Mouse (Mus musculus) forebrain, postnatal 0 days (tissue): ENCODE data around the gene Epb41l2. TPM values are rescaled to one million over a fixed set of nuclear protein-coding genes. Genes with fewer than 3 reads are reported as not detected.

ENCODE experiments used
- ATAC-seq: fragments of 200-750 bp; cut with Nextera tagmentation; 2 replicates; pipeline ENCODE4 v1.8.0; 2017; ENCODE audit warnings: mild to moderate bottlenecking, moderate library complexity
- DNase-seq: peaks from one replicate; pipeline ENCODE4 v3.0.0-alpha.2; 2015
- H3K27ac ChIP-seq: fragments of 300-500 bp; sonication (generic); 2 replicates; pipeline ENCODE4 v1.5.1; 2014; ENCODE audit warnings: low read depth, mild to moderate bottlenecking, antibody characterized with exemption, low read length, moderate library complexity, mixed read lengths
- H3K27me3 ChIP-seq: fragments of 300-500 bp; sonication (generic); 2 replicates; pipeline ENCODE4 v1.6.1; 2014; ENCODE audit warnings: mild to moderate bottlenecking, low read length, mixed read lengths; ENCODE audit not compliant: insufficient read depth
- H3K36me3 ChIP-seq: fragments of 300-500 bp; sonication (generic); 2 replicates; pipeline ENCODE4 v1.6.1; 2014; ENCODE audit warnings: mild to moderate bottlenecking, moderate library complexity; ENCODE audit not compliant: insufficient read depth
- H3K4me1 ChIP-seq: fragments of 300-500 bp; sonication (generic); 2 replicates; pipeline ENCODE4 v1.6.1; 2014; ENCODE audit warnings: antibody characterized with exemption; ENCODE audit not compliant: insufficient read depth
- H3K4me2 ChIP-seq: fragments of 300-500 bp; sonication (generic); 2 replicates; pipeline ENCODE4 v1.6.1; 2014; ENCODE audit warnings: low read depth, mild to moderate bottlenecking, moderate library complexity
- H3K4me3 ChIP-seq: fragments of 300-500 bp; sonication (generic); 2 replicates; pipeline ENCODE4 v1.5.1; 2014; ENCODE audit warnings: low read depth, low read length, mixed read lengths
- H3K9ac ChIP-seq: fragments of 300-500 bp; sonication (generic); 2 replicates; pipeline ENCODE4 v1.6.1; 2014; ENCODE audit warnings: mild to moderate bottlenecking
- H3K9me3 ChIP-seq: fragments of 300-500 bp; sonication (generic); 2 replicates; pipeline ENCODE4 v1.6.1; 2016; ENCODE audit warnings: low read length
- CTCF ChIP-seq: sonication (generic); IDR thresholded peaks from 2 replicates; pipeline ENCODE4 v1.5.1; 2016; ENCODE audit warnings: antibody characterized with exemption, control low read depth, low read depth
- WGBS: fragments of 180-500 bp; shearing (Covaris S2); extraction: QIAGEN DNeasy Blood & Tissue Kit; methylation state at CpG from one replicate; pipeline ENCODE4 v1.1.7; 2014; 5-methylcytosine and 5-hydroxymethylcytosine counted together
- polyA plus RNA-seq: library from polyadenylated mRNA; unstranded; fragments of >200 nt; fragmentation: Nextera tagmentation; extraction: Ambion mirVana; gene quantifications from 2 replicates; pipeline ENCODE4 v1.2.1, GENCODE M21; 2015
- total RNA-seq: library from RNA; depleted of rRNA; stranded (reverse); fragments of >200 nt; gene quantifications from 2 replicates; pipeline ENCODE4 v1.2.3, GENCODE M21; 2014; rRNA removed

Epb41l2 gene
- total RNA-seq (40.3 and 49.4 TPM in 2 replicates), polyA plus RNA-seq (13.2 and 19.3 TPM in 2 replicates)

DNA sequence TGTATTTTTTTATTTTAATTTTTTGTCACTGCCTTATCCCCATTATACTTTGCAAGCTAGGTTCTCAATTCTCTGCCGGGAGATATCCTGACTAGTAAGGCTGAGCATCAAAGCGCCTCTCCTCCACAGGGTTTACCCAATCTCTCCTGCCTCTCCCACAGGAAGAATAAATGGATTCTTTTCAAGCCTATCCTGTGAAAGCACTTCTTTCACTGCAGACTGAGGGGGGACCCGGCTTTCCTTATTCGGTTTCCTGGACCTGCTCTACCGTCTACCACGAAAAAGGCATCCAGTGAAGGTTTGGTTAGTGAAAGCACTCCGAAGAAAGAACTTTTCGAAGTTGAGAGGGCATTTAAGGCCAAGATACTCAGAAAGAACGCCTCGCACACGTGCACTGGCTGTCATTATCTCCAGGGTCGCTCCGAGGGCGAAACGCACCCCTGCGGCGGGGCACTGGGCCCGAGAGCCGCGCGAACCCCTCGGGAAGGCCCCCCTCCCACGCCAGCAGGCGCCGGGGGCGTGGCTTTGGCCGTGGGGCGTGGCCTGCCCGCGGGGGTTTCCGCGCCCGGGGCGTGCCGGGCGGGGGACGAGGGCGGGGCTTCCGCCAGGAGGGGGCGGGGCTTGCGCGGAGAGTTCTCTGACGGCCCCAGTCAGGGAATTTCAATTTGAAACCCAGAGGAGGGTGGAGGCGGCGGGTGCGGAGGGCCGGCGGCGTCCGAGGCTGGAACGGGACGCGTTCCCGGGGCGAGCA is at the start of gene Epb41l2:
Epb41l2 (plus strand) TSS at position 591 of the 751 bp plus-strand sequence.
- peak within 1 kb of the TSS; percentile 65 for H3K9ac ChIP-seq
- H3K36me3 ChIP-seq, result no peaks in the 10 kb centered on the region
- peak; percentile 87 for DNase-seq
- peak within 1 kb of the TSS; percentile 64 for H3K27ac ChIP-seq
- ATAC-seq, result peak; percentile 91
- 1% methylated on average over 52 of the region's 55 CpGs for WGBS
- no peaks in the 10 kb centered on the region; the same call in 1 of the 2 replicates for H3K4me1 ChIP-seq
- TF ChIP-seq CTCF, result no peak
- H3K9me3 ChIP-seq, result no peaks in the 10 kb centered on the region
- no peaks in the 10 kb centered on the region for H3K27me3 ChIP-seq
- peak within 1 kb of the TSS; percentile 78 for H3K4me2 ChIP-seq
- H3K4me3 ChIP-seq, result peak within 1 kb of the TSS; percentile 80

DNA sequence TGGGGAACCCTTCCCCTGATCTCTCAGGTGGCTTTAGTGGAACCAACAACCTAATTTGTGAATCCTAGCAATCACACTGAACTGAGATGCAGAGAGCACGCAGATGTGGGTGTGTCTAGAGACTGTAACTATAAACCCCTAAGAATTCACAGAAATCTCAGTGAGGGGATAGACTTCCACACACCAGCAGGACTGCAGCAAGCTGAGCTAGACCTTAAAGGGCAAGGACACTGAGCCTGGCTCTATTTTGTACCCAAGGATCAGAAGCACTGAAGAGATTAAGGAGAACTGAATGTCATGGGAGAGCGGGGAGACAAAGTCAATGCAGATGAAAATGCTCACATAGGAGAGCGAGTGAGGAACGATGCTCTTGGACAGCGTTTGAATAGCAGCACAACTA is 49.6 kb upstream of the Epb41l2 start:
- no peak for ATAC-seq
- Histone ChIP-seq H3K9ac (no peak overlapping the region), H3K4me2 (no peak overlapping the region), H3K4me3 (no peak overlapping the region), H3K36me3 (no peaks in the 10 kb centered on the region), H3K27me3 (no peaks in the 10 kb centered on the region), H3K4me1 (peaks cover 5% of the 10 kb centered on the region; the same call in 1 of the 2 replicates), H3K9me3 (no peaks in the 10 kb centered on the region), H3K27ac (no peak overlapping the region)
- TF ChIP-seq CTCF, result no peak
- DNase-seq, result no peak
- WGBS, result 88% methylated on average over 5 of the region's 5 CpGs

DNA sequence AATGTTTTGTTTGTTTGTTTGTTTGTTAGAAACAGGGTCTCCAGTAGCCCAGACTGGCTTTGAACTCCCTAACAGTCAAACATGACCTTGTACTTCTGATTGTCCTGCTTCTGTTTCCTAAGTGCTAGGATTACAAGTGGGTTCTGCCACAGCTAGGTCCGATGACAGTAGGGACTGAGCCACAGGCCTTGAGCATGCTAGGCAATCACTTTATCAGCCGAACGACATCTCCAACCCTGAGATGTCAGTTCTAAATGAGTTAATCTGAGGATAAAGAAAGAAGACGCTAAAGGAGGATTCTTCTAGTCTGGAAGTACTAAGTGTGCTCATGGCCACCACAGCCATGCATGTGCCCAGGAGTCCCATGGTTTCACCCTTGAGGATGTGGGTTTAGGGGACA is 48.9 kb upstream of the Epb41l2 start:
- H3K4me3 ChIP-seq, result no peak overlapping the region
- H3K4me1 ChIP-seq, result peaks cover 5% of the 10 kb centered on the region; the same call in 1 of the 2 replicates
- TF ChIP-seq CTCF, result no peak
- H3K36me3 ChIP-seq, result no peaks in the 10 kb centered on the region
- DNase-seq (no peak), ATAC-seq (no peak)
- no peak overlapping the region for H3K9ac ChIP-seq
- WGBS, result 81% methylated on average over 4 of the region's 4 CpGs
- no peak overlapping the region for H3K4me2 ChIP-seq
- no peaks in the 10 kb centered on the region for H3K9me3 ChIP-seq
- H3K27ac ChIP-seq, result no peak overlapping the region
- H3K27me3 ChIP-seq, result no peaks in the 10 kb centered on the region

DNA sequence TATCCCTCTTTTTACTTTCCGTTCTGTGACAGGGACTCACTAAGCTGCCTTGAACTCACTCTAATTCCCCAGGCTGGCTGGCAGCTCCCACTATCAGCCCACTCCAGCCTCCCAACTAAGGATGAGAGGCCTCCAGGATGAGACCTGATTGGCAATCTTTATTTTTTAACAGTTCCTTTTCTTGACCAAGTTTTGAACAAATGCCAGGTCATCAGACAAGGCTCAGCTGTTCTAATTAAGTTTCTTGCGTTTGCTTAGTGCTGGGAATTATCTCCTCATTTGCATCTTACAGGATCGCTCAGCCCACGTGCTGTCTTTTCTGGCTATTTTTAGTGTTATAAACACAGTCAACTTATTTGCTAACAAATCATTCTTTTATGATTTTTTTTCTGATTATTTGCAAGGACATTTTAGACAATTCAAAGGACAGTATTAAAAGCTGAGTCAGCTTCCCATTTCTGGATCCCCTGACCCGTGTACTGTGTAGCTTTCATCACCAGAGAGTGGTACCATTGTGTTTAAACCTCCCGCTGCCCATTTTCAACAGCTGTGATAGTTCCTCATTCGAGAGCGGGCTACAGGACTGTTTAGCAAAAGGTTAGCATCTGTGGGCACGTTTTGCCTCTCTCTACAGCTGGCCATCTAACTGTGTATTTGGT is 47.9 kb upstream of the Epb41l2 start:
- Histone ChIP-seq H3K27ac (no peak overlapping the region), H3K36me3 (no peaks in the 10 kb centered on the region), H3K9me3 (no peaks in the 10 kb centered on the region), H3K9ac (no peak overlapping the region), H3K27me3 (no peaks in the 10 kb centered on the region), H3K4me3 (no peak overlapping the region), H3K4me1 (peaks cover 5% of the 10 kb centered on the region; the same call in 1 of the 2 replicates), H3K4me2 (no peak overlapping the region)
- ATAC-seq (peak; percentile 73), DNase-seq (peak; percentile 40)
- WGBS, result 9% methylated on average over 9 of the region's 9 CpGs
- TF ChIP-seq CTCF, result no peak

DNA sequence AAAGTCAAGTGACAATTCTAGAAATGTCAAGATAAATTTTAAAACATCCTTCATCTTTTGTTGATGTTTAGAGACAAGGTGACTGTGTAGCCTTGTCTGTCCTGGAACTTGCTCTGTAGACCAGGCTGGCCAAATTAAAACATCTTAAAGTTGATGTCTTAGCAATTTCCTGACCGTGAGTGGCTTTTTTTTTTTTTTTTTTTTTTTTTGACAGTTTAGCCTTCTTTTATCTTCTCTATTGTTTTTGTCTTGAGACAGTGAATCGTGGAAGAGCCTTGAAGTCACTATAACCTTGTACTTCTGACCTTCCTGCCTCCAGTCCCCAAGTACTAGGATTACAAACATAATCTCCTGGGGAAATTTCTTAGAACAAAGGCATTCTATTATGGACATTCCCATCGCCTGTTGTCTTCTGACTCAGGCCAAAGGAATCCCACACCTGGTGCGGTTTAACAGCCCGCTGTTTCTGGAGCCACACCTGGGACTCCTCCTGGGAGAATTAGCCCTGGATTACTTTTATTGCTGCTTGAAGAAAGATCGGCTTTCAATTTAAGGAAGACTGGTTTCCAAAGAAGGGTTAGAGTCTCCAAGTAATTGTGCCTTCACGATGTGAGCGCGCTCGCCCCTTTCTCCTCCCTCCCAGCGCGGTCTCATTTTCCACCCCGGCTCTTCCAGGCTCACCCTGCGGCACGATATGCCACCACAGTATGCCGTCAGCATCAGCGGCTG is 45.6 kb upstream of the Epb41l2 start:
- peaks cover 5% of the 10 kb centered on the region; the same call in 1 of the 2 replicates for H3K4me1 ChIP-seq
- ATAC-seq (no peak), DNase-seq (no peak)
- H3K4me2 ChIP-seq, result no peak overlapping the region
- H3K9me3 ChIP-seq, result no peaks in the 10 kb centered on the region
- H3K27ac ChIP-seq, result no peak overlapping the region
- no peak for TF ChIP-seq CTCF
- no peak overlapping the region for H3K4me3 ChIP-seq
- 14% methylated on average over 17 of the region's 17 CpGs for WGBS
- H3K9ac ChIP-seq, result no peak overlapping the region
- H3K27me3 ChIP-seq, result no peaks in the 10 kb centered on the region
- H3K36me3 ChIP-seq, result no peaks in the 10 kb centered on the region

DNA sequence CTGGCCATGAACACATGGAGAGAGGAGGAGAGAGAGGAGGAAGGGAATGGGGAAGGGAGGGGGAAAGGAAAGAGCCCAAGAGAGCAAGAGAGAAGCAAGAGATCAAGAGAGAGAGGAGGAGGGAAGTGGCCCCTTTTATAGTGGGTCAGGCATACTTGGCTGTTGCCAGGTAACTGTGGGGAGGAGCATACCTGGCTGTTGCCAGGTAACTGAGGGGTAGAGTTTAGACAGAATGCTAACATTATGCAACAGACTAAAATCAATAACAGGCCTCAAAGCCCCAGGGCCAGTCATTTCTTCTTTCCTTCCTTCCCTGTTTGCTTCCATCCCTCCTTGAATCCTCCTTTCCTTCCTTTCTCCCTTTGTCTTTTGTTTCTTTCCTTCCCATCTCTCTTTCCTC is 41.9 kb upstream of the Epb41l2 start:
- H3K27ac ChIP-seq, result no peak overlapping the region
- ATAC-seq, result no peak

More for the DNA sequence above, 41.9 kb upstream of the Epb41l2 start:
- no peaks in the 10 kb centered on the region for H3K27me3 ChIP-seq
- no peaks in the 10 kb centered on the region for H3K36me3 ChIP-seq
- no peak overlapping the region for H3K9ac ChIP-seq
- no peak for TF ChIP-seq CTCF
- no peak for DNase-seq
- no peaks in the 10 kb centered on the region for H3K4me1 ChIP-seq
- no peak overlapping the region for H3K4me2 ChIP-seq
- no peaks in the 10 kb centered on the region for H3K9me3 ChIP-seq
- H3K4me3 ChIP-seq, result no peak overlapping the region
